Mouse (Mus musculus) heart, embryonic 16.5 days (tissue): ENCODE results near the gene Gbf1. TPM values are rescaled to one million over a fixed set of nuclear protein-coding genes. Genes with fewer than 3 reads are reported as not detected.

Experiments
- ATAC-seq: fragments of 200-750 bp; cut with Nextera tagmentation; replicated peaks from 2 replicates; pipeline ENCODE4 v1.8.0; 2017; ENCODE audit warnings: moderate number of reproducible peaks; ENCODE audit not compliant: insufficient read depth, low FRiP score; ENCODE audit errors: extremely low read depth
- H3K27ac ChIP-seq: fragments of 300-500 bp; sonication (generic); 2 replicates; pipeline ENCODE4 v1.5.1; 2014; ENCODE audit warnings: mild to moderate bottlenecking, low read length, control low read depth, moderate library complexity
- H3K27me3 ChIP-seq: fragments of 300-500 bp; sonication (generic); 2 replicates; pipeline ENCODE4 v1.6.1; 2014; ENCODE audit warnings: low read length, mixed read lengths; ENCODE audit not compliant: control insufficient read depth, insufficient read depth
- H3K36me3 ChIP-seq: fragments of 300-500 bp; sonication (generic); 2 replicates; pipeline ENCODE4 v1.6.1; 2014; ENCODE audit not compliant: control insufficient read depth, insufficient read depth
- H3K4me1 ChIP-seq: fragments of 300-500 bp; sonication (generic); 2 replicates; pipeline ENCODE4 v1.6.1; 2014; ENCODE audit warnings: low read length, mixed read lengths; ENCODE audit not compliant: control insufficient read depth, insufficient read depth
- H3K4me2 ChIP-seq: fragments of 300-500 bp; sonication (generic); 2 replicates; pipeline ENCODE4 v1.6.1; 2014; ENCODE audit warnings: low read depth, mild to moderate bottlenecking, control low read depth, low read length
- H3K4me3 ChIP-seq: fragments of 300-500 bp; sonication (generic); 2 replicates; pipeline ENCODE4 v1.5.1; 2014; ENCODE audit warnings: mild to moderate bottlenecking, control low read depth, low read length
- H3K9ac ChIP-seq: fragments of 300-500 bp; sonication (generic); 2 replicates; pipeline ENCODE4 v1.6.1; 2014; ENCODE audit warnings: low read length, control low read depth
- H3K9me3 ChIP-seq: fragments of 300-500 bp; sonication (generic); replicated peaks from 2 replicates; pipeline ENCODE4 v1.6.1; 2016; ENCODE audit warnings: low read length; ENCODE audit not compliant: control insufficient read depth
- WGBS: fragments of 180-500 bp; shearing (Covaris S2); extraction: QIAGEN DNeasy Blood & Tissue Kit; methylation state at CpG from one replicate; pipeline ENCODE4 v1.1.7; 2014; 5-methylcytosine and 5-hydroxymethylcytosine counted together
- polyA plus RNA-seq: library from polyadenylated mRNA; unstranded; fragments of >200 nt; fragmentation: Nextera tagmentation; extraction: Ambion mirVana; gene quantifications from 2 replicates; pipeline ENCODE4 v1.2.1, GENCODE M21; 2015

Gene Gbf1
- polyA plus RNA-seq, 1 experiment from 2014 or later, result 36.1 TPM

DNA sequence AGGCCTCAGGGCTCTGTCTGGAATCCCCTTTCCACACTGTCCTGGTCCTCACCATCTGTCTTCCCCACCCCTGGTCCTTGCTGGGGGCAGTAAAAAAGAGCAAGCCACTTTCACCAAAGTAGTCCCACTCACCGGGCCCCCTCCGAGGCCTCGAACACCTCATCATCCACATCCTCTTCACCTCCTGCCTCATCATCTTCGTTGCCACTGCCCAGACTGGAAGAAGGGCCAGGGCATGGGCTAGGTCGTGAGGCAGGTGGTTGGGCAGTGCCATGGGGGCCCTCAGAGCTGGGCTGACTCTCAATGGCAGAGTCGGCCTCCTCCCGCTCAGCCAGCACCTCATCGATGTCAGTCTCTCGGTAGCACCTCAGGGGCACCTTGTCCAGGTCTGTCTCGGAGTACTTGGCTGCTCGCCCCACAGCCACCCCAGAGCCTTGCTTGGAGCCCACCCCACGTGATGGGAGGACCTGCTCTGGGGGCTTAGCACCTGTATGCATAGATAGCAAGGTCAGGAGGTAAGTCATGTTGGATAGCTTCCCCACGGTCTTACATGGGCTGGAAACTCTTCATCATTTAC, 170.8 kb downstream of the Gbf1 start:
- Histone ChIP-seq H3K4me2 (no peak overlapping the region), H3K9ac (no peak overlapping the region), H3K36me3 (no peaks in the 10 kb centered on the region), H3K4me1 (peaks cover 11% of the 10 kb centered on the region), H3K27me3 (peaks cover 86% of the 10 kb centered on the region), H3K4me3 (no peak overlapping the region), H3K27ac (no peak overlapping the region), H3K9me3 (no peaks in the 10 kb centered on the region)
- ATAC-seq, result no peak
- WGBS, result 70% methylated on average over 13 of the region's 13 CpGs

DNA sequence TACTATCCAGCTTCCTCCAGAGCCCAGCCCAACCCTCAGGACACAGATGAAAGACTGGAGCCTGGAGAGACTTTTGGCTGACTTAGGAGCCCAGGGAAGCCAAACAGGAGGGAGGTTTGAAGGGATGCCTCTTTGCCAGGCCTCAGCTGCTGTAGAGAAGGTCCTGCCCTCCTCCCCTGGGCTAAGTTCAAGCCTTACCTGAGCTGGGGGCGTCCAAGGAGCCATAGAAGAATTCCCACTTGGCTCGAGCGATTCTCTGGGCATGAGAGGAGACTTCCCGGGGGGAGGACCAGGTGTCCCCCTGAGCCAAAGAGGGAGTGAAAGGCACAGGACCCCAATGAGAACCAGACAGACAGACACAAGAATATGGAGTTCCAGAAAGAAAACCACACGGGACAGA, 171.4 kb downstream of the Gbf1 start:
- H3K4me3 ChIP-seq, result no peak overlapping the region
- no peaks in the 10 kb centered on the region for H3K36me3 ChIP-seq
- H3K27ac ChIP-seq, result no peak overlapping the region
- no peak overlapping the region for H3K9ac ChIP-seq
- ATAC-seq, result no peak
- no peak overlapping the region for H3K4me2 ChIP-seq
- 52% methylated on average over 5 of the region's 5 CpGs for WGBS
- H3K4me1 ChIP-seq, result peaks cover 11% of the 10 kb centered on the region
- no peaks in the 10 kb centered on the region for H3K9me3 ChIP-seq
- H3K27me3 ChIP-seq, result peaks cover 80% of the 10 kb centered on the region

DNA sequence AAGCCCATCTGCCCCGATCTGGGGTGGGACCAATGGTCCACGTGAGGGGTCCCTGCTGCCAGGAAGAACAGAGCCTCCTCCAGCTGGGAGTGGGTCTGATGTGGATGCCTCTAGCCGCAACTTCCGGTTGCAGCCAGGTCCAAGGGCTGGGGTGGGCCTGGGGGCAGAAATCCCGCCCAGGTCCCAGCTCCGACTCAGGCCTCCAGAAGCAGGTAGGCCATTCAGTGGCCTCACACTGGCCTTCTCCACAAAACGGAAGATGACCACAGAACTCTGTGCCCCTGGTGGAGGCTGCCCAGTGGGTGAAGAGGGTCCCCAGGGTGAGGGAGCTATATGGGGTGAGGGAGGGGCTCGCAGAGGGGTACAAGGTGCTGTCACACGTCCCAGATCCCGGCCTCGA, 172.1 kb downstream of the Gbf1 start:
- no peaks in the 10 kb centered on the region for H3K36me3 ChIP-seq
- peaks cover 75% of the 10 kb centered on the region for H3K27me3 ChIP-seq
- no peaks in the 10 kb centered on the region for H3K9me3 ChIP-seq
- no peak overlapping the region for H3K27ac ChIP-seq
- no peak overlapping the region for H3K9ac ChIP-seq
- WGBS, result 59% methylated on average over 11 of the region's 11 CpGs
- H3K4me1 ChIP-seq, result peaks cover 14% of the 10 kb centered on the region
- ATAC-seq, result no peak
- no peak overlapping the region for H3K4me3 ChIP-seq
- no peak overlapping the region for H3K4me2 ChIP-seq

DNA sequence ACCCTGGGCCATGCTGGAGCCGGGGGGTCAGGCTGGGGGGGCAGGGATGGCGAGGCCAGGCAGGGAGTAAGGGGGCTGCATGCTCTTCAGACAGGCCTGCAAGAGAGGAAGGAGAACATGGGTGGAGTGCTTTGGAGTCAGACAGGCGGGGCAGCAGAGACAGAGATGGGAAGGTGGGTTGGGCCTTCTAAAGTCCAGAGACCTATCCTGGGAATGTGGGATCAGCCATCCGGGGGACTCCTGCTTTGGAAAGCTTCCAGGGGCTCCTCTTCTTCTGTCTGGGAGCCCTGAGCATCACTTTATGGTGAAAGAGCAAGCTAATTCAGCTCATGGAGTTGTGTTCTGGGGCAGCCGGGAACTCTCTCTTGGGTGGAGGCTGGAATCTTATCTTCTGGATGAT, 172.6 kb downstream of the Gbf1 start:
- Histone ChIP-seq H3K27me3 (peaks cover 70% of the 10 kb centered on the region), H3K4me1 (peaks cover 15% of the 10 kb centered on the region), H3K27ac (no peak overlapping the region), H3K9ac (no peak overlapping the region), H3K4me3 (no peak overlapping the region), H3K36me3 (no peaks in the 10 kb centered on the region), H3K4me2 (no peak overlapping the region), H3K9me3 (no peaks in the 10 kb centered on the region)
- no peak for ATAC-seq
- WGBS, result 48% methylated on average over 5 of the region's 5 CpGs

DNA sequence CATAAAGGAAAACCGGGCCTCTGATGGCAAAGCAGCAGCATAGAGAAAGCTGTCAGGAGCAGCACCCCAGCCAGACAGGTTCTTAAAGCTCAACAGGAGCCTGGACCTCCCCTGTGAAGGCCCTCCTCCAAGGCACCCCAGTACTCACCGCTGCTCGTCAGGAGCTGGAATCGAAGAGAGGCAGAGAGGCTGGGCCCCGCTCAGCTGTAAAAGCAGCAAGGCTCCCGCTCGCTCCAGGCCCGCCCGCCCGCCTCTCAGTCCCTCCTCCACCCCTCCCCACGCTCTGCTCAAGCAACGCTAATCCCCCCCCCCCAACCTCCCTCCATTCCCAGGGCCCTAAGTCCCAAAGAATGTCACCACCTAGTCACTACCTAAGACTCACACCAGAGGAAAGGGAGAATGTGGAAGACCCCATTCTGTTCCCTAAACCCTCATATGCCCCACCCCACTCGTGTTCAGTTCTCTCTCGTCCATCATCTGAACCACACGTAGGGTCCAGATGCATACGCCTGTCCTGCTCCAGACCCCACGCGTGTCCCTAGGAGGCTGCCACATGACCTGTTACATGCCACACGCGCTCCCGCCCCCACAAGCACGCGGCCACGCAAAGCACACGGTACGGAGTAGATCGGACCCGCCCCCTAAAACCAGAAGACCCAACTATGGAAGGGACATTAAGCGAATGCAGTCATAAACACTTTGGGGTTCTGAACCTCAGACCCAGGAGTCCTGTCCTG, 173.9 kb downstream of the Gbf1 start:
- no peak overlapping the region; the same call in 1 of the 2 replicates for H3K4me3 ChIP-seq
- H3K9me3 ChIP-seq, result no peaks in the 10 kb centered on the region
- WGBS, result 5% methylated on average over 28 of the region's 29 CpGs
- no peak for ATAC-seq
- H3K36me3 ChIP-seq, result peaks cover 3% of the 10 kb centered on the region; the same call in 1 of the 2 replicates
- peaks cover 57% of the 10 kb centered on the region for H3K27me3 ChIP-seq
- H3K9ac ChIP-seq, result no peak overlapping the region
- H3K4me1 ChIP-seq, result peaks cover 15% of the 10 kb centered on the region
- no peak overlapping the region for H3K4me2 ChIP-seq
- H3K27ac ChIP-seq, result no peak overlapping the region

DNA sequence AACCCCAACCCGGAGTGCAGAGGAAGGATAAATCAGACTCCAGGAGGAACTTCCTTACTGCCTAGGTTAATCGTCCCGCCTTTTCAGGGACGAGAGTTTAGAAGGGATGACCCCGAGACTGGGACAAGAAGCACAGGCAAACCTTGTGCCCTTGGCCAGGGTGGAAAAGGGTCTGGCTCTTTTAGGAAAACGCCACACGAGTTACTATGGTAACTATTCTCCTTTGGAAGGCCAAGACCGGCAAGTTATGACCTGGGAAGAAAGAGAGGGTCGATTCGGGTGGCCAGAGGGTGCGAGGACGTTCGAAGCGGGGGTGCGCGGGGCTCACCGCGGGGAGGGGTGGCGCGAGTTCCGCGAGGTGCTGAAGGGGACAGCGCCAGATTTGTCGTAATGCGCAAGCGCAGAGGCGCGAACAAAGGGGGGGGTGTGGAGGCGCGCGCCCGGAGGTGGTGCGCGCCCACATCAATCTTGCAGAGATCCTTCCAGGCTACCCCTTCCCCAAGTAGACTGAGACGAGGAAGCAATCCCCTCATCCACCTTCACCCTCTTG, 174.5 kb downstream of the Gbf1 start, which contains the start of gene Psd:
Gene Psd (minus strand): TSS at position 401 of the 550 bp plus-strand sequence.
- H3K9me3 ChIP-seq, result no peaks in the 10 kb centered on the region
- H3K27ac ChIP-seq, result peak within 1 kb of the TSS; percentile 91
- H3K4me3 ChIP-seq, result peak within 1 kb of the TSS; percentile 78
- H3K9ac ChIP-seq, result peak within 1 kb of the TSS; percentile 83
- peaks cover 52% of the 10 kb centered on the region for H3K27me3 ChIP-seq
- peaks cover 15% of the 10 kb centered on the region for H3K4me1 ChIP-seq
- H3K36me3 ChIP-seq, result peaks cover 10% of the 10 kb centered on the region; the same call in 1 of the 2 replicates
- peak within 1 kb of the TSS; percentile 75 for H3K4me2 ChIP-seq
- 1% methylated on average over 35 of the region's 35 CpGs for WGBS
- ATAC-seq, result no peak

DNA sequence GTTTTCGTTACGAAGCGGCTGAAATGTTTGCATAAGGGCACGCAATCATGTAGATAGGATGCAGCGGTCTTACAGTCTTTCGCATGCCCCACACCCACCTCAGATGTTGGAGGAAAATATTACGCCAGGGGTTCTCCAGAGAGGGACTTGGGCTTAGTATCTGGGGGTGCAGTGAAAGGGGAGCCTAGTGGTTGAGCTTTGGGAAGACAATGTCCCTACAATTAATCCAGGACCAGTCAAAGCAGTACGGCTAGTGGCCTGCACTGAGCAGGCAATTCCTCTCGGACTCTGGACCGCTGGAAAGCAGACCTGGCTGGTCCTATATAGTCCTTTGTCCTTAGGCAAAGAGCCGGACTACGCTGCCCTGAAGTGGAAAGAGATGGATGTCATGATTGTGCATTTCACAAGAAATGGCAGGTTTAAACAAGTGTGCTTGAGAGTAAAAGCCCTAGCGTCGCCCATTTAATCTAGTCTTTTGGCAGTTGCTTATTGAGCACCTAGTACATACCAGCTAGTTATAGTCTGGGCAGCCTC, 175.3 kb downstream of the Gbf1 start:
- peak overlapping the region; percentile 78 for H3K4me3 ChIP-seq
- no peak overlapping the region; the same call in 1 of the 2 replicates for H3K27ac ChIP-seq
- H3K4me1 ChIP-seq, result peaks cover 15% of the 10 kb centered on the region
- H3K4me2 ChIP-seq, result peak overlapping the region; percentile 75
- peaks cover 48% of the 10 kb centered on the region for H3K27me3 ChIP-seq
- WGBS, result 25% methylated on average over 14 of the region's 14 CpGs
- H3K9ac ChIP-seq, result peak overlapping the region; percentile 83
- H3K9me3 ChIP-seq, result no peaks in the 10 kb centered on the region
- H3K36me3 ChIP-seq, result peaks cover 12% of the 10 kb centered on the region; the same call in 1 of the 2 replicates
- ATAC-seq, result no peak

DNA sequence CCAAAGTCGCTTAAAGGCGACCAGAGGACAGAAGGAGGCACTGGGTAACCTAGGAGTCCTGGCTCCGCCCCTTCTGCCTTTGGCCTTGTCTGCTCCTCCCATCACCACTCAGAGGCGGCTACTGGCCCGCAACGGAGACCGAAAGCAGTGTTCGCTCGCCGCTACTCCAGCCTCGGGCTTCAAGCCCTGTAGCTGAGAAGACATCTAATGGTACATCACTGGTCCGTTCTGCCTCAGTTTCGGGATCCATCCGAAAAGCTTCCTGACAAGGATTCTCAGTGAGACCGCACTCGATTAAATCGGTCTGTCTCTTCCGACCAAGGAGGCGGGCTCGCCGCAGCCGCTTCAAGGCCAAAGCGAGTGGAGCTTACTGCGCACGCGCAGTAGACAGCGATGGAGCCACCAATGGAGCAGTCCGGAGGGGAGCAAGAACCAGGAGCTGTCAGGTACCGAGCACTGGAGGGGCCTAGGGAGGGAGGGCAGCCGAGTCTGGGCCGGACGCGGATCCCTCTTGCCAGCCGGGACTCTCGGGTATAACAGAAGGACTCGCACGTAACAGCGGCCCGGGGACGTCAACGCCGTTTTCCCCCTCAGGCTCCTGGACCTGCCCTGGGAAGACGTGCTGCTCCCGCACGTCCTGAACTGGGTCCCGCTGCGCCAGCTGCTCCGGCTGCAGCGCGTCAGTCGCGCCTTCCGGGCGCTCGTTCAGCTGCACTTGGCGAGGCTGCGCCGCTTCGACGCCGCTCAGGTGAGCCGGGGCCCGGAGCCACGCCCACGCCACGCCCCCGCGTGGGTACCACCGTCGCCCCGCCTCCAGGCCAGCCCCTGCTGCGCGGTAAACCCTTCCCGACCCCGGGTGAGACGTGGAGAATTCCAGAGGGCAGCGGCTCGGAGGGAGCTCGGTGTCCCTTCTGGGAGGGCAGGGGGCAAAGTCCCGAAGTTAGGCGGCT, 176.0 kb downstream of the Gbf1 start, which contains the start of gene Fbxl15:
Gene Fbxl15 (plus strand): TSS at position 104 of the 950 bp plus-strand sequence.
- peaks cover 12% of the 10 kb centered on the region; the same call in 1 of the 2 replicates for H3K36me3 ChIP-seq
- H3K4me3 ChIP-seq, result peak within 1 kb of the TSS; percentile 78
- peaks cover 15% of the 10 kb centered on the region for H3K4me1 ChIP-seq
- peak within 1 kb of the TSS; percentile 83 for H3K9ac ChIP-seq
- peak within 1 kb of the TSS; percentile 91 for H3K27ac ChIP-seq
- H3K9me3 ChIP-seq, result no peaks in the 10 kb centered on the region
- H3K27me3 ChIP-seq, result peaks cover 41% of the 10 kb centered on the region
- WGBS, result under 1% methylated on average over 81 of the region's 81 CpGs
- ATAC-seq, result peak; percentile 88
- H3K4me2 ChIP-seq, result peak within 1 kb of the TSS; percentile 75
